Mouse (Mus musculus): Measurements from ENCODE around the gene Tcap.

Gene Tcap

GRCm38 (mm10) chr11:98412273-98412796 lies 28.7 kb downstream of the Tcap start, which contains the start of gene Erbb2:
Gene Erbb2 (plus strand): TSS chr11:98412470.
- DNase-seq (ENCODE audit: low spot score in 2 of 2), result no peak

- no peak for DNase-seq (ENCODE audit: low spot score in 2 of 2)
Measured at GRCm38 (mm10) chr11:98412797-98413301, 29.2 kb downstream of the Tcap start.

GRCm38 (mm10) chr11:98413731-98414130 lies 30.1 kb downstream of the Tcap start:
- no peak for DNase-seq (ENCODE audit: low spot score in 2 of 2)

- DNase-seq (ENCODE audit: low spot score in 2 of 2), result no peak
Measured at GRCm38 (mm10) chr11:98414162-98414561, 30.6 kb downstream of the Tcap start.

GRCm38 (mm10) chr11:98417074-98417473 lies 33.5 kb downstream of the Tcap start:
- DNase-seq (ENCODE audit: low spot score in 2 of 2), result no peak

- DNase-seq (ENCODE audit: low spot score in 2 of 2), result no peak
Measured at GRCm38 (mm10) chr11:98418273-98418672, 34.7 kb downstream of the Tcap start.

GRCm38 (mm10) chr11:98418939-98419547 lies 35.4 kb downstream of the Tcap start:
- DNase-seq (ENCODE audit: low spot score in 2 of 2), result no peak

- DNase-seq (ENCODE audit: low spot score in 2 of 2), result no peak
Measured at GRCm38 (mm10) chr11:98426592-98426991, 43.0 kb downstream of the Tcap start.

- no peak for DNase-seq (ENCODE audit: low spot score in 2 of 2)
Measured at GRCm38 (mm10) chr11:98428436-98428835, 44.8 kb downstream of the Tcap start.

GRCm38 (mm10) chr11:98431743-98432502 lies 48.3 kb downstream of the Tcap start:
- DNase-seq (ENCODE audit: low spot score in 2 of 2), result no peak
